Mouse (Mus musculus) bone marrow, adult 2 months (tissue): ENCODE measurements around the gene AW549877. TPM values are rescaled to one million over a fixed set of nuclear protein-coding genes. Genes with fewer than 3 reads are reported as not detected.

Source experiments
- H3K27ac ChIP-seq: fragments of 200-500 bp; 2 replicates; pipeline ENCODE4 v1.5.1; 2012; ENCODE audit warnings: low read depth, mild to moderate bottlenecking, control low read depth, inconsistent platforms, low read length; ENCODE audit not compliant: control insufficient read depth, poor library complexity, insufficient read depth
- H3K4me1 ChIP-seq: fragments of 200-500 bp; 2 replicates; pipeline ENCODE4 v1.6.1; 2011; ENCODE audit warnings: low read length; ENCODE audit not compliant: control insufficient read depth, insufficient read depth
- H3K4me3 ChIP-seq: fragments of 200-500 bp; replicated peaks from 2 replicates; pipeline ENCODE3; 2011; ENCODE audit warnings: mild to moderate bottlenecking, low read depth, low read length, control low read depth; ENCODE audit not compliant: control insufficient read depth
- CTCF ChIP-seq: fragments of 200-500 bp; IDR thresholded peaks from 2 replicates; pipeline ENCODE4 v1.5.1; 2011; ENCODE audit warnings: low read length, control low read depth; ENCODE audit not compliant: control insufficient read depth, insufficient read depth
- POLR2A ChIP-seq: fragments of 200-500 bp; IDR thresholded peaks from 2 replicates; pipeline ENCODE4 v1.6.1; 2011; ENCODE audit warnings: low read depth, mild to moderate bottlenecking, control low read depth, low read length, borderline replicate concordance; ENCODE audit not compliant: control insufficient read depth
- WGBS: fragments of 180-500 bp; shearing (Covaris S2); methylation state at CpG from one replicate; pipeline ENCODE4 v1.1.7; 2018; 5-methylcytosine and 5-hydroxymethylcytosine counted together
- polyA plus RNA-seq: library from polyadenylated mRNA; stranded (reverse); fragments of >200 nt; gene quantifications from 2 replicates; pipeline ENCODE4 v1.2.4, GENCODE M21; 2011; ENCODE audit warnings: low replicate concordance; ENCODE audit not compliant: missing spikeins, insufficient read depth, insufficient read length

AW549877 gene
- polyA plus RNA-seq, 1 experiment = 12.3 TPM

- Histone ChIP-seq H3K4me1 (no peaks in the 10 kb centered on the region), H3K4me3 (no peak overlapping the region), H3K27ac (no peak overlapping the region)
- TF ChIP-seq CTCF = no peak
- no peak for TF ChIP-seq POLR2A
- WGBS = 78% methylated on average over 3 of the region's 3 CpGs
Measured at GRCm38 (mm10) chr15:3936056-3936455, 59.5 kb downstream of the AW549877 start.

GRCm38 (mm10) chr15:3933466-3933865, 62.1 kb downstream of the AW549877 start:
- no peaks in the 10 kb centered on the region for H3K4me1 ChIP-seq
- no peak overlapping the region for H3K27ac ChIP-seq
- TF ChIP-seq POLR2A (no peak), CTCF (no peak)
- 75% methylated on average over 4 of the region's 4 CpGs for WGBS
- no peak overlapping the region for H3K4me3 ChIP-seq

Other genes starting within 250 kb of the AW549877 start
- 8.3 and 15.6 TPM in 2 replicates for gene Fbxo4, start 16.2 kb downstream of the AW549877 start, polyA plus RNA-seq
- 12.6 and 31.6 TPM in 2 replicates for gene Oxct1, start 30.6 kb upstream of the AW549877 start, polyA plus RNA-seq